Mouse (Mus musculus) yolk sac, embryonic 10.5 days (tissue): ENCODE measurements around the gene Stk4.
"Not testable (repeated sequence)": the region's sequence is repeated elsewhere in the genome, so short reads cannot be mapped to it uniquely, and the experiment has no call there.

Experiments used
- DNase-seq: peaks from one replicate; pipeline ENCODE4 v3.0.0-alpha.2; 2017; ENCODE audit warnings: low spot score

Stk4 gene

DNA sequence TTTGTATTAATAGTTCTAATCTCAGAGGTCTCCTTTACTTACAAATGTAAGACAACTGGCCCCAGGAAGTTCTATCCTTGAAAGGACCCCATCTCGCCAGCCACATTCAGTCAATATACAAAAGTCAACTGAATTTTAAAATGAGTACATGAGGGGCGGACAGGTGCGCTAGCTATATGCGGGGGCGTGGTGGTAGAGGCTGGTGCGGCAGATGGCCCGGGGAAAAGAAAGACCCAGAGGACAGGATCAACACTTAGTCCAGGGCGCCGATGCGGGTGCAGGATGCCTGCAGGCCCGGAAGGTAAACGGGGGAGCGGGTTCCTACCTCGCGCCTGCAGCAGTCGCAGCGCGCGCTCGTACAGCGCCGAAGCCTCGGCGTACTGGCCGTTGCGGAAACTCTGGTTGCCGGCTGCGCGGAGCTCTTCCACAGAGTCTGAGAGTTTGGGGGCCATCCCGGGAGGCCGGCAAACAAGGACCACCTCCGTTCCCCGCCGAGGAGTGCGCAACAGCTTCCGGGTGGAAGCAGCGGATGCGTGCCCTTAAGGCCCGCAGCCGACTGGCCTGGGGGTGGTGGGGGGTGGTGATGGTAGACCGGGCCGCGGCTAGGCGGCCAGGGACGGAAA is at the start of gene Stk4:
Gene Stk4, plus strand, starts transcription at position 181 of the 623 bp plus-strand sequence.
- DNase-seq, result no peak

DNA sequence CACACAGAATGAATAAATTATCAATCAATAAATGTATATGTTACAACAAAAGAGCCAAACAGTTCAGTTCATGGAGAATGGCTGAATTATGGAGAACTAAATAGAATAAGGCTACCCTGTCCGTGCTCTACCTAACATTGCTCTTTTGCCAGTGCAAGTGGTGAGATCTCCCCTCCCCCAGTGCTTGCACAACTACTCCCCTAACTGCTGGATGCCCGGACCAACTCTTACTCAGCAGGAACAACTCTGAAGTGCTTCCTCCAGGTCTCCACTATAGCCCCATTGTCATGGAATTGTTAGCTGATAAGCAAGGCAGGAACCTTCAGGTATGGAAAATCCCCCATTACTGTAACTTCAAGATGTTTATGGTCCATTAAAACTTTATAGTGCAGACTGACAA is 48.0 kb upstream of the Stk4 start:
- DNase-seq, result no peak

- DNase-seq, result no peak
These were observed 45.0 kb upstream of the Stk4 start, which contains the start of gene Pabpc1l for GRCm38 (mm10) chr2:164025150-164025549. Gene Pabpc1l, plus strand, starts transcription at chr2:164025450.

DNA sequence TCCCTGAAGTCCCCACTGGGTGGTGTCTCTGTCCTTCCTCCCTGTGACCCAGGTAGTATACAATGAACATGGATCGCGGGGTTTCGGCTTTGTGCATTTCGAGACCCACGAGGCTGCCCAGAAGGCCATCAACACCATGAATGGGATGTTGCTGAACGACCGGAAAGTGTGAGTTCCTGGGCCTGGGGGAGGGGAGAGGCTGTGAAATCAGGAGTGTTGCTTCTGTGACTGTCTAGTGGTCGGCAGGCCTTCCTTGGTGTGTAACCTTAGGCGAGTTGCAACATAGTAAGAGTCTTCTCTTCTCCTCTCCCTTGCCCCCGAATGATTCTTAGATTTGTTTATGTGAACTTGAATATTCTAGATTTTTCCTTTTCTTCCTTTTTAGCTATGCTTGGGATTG is 39.0 kb upstream of the Stk4 start:
- DNase-seq, result no peak

- DNase-seq, result no peak
These were observed 37.1 kb upstream of the Stk4 start for GRCm38 (mm10) chr2:164032973-164033372.

- no peak for DNase-seq
These were observed 33.6 kb upstream of the Stk4 start for GRCm38 (mm10) chr2:164036520-164037019.

GRCm38 (mm10) chr2:164038407-164039028 is 31.6 kb upstream of the Stk4 start:
- no peak for DNase-seq

GRCm38 (mm10) chr2:164040949-164041348 is 29.2 kb upstream of the Stk4 start:
- DNase-seq, result no peak

DNA sequence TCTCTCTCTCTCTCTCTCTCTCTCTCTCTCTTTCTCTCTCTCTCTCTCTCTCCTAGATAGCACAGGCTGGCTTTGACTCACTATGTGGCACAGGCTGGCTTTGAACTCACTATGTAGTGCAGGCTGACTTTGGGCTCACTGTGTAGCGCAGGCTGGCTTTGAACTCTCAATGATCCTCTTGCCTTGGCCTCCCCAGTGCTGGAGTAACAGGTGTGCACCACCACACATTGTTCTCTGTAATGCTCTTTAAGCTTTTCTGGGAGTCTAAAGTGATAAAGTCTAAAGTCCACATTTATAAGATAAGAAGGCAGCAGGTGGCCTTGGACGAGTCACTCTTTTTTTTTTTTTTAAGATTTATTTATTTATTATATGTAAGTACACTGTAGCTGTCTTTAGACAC is 28.6 kb upstream of the Stk4 start:
- DNase-seq, result no peak

DNA sequence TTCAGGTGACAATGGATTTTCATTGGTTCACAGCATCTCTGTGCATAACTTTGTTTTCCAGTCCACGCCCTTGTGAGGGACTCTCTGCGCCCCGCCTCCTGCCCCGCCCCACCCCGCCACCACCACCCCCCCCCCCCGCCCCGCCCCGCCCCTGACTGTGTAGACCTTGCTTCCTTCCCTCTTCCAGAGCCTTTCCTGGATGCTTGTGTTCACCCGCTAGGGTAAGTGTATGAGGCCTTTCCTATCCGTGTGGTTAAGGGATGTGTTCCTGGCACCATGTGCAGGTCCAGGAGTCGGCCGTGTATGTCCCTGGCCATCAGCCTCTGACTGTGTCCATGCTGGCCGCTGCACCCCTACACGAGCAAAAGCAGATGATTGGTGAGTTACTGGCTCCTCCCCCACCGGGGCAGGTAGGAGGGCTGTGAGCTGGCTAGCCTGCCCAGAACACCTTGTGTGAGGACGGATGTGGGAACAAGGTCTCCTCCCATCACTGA is 22.9 kb upstream of the Stk4 start:
- peak; percentile 53 for DNase-seq

- no peak for DNase-seq
These were observed 16.4 kb upstream of the Stk4 start for GRCm38 (mm10) chr2:164053767-164054166.

- no peak for DNase-seq
These were observed 15.5 kb upstream of the Stk4 start for GRCm38 (mm10) chr2:164054671-164055070.

DNA sequence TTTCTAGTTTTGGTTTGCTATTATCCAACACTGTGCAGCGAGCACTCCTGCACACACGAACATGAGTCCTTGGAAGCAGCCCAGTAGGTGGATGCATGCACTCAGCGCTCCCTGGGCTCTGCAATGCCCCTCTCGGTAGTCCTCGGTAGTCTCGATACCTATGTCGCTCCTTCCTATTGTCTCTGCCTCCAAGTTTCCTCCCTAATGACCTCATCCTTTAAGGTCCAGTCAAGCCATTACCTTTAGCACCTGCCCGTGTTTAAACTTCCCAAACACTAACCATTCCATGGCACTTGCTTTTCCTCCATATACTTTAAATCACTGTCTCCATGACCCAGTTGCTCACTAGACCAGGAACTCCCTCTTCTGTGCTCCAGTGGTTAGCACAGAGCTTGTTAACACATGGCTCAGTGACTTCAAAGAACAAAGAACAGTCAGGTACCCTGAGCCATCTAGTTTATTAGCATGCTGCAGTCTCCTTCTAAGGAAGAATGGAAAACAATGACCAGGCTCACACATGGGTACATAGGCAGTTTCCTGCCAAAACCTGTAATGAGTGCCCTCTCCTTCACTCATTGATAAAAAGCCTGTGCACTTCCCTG is 10.4 kb upstream of the Stk4 start:
- DNase-seq, result no peak

- peak; percentile 98 for DNase-seq
These were observed 779 bp downstream of the Stk4 start, which contains the start of gene Tomm34 for GRCm38 (mm10) chr2:164070765-164071436. Gene Tomm34, minus strand, starts transcription at chr2:164071169.

GRCm38 (mm10) chr2:164071437-164071820 is 1.3 kb downstream of the Stk4 start:
- not testable (repeated sequence) for DNase-seq

DNA sequence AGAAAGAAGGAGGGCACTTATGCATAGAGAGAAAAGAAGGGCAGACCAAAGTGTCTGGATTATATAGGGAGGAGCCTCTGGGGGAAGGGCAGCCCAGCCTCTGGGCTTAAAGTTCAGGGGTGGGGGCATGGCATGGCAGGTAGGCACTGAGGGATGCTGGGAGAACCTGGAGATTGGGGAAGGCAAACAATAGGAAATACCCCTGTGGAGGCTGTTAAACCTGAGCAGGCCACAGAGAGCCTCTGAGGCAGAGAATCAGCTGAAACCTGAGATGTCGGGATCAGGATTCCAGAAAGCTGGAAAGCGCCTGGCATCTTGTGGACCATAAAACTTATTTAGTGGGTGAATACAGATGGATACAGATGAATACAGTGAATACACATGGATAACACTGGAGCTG is 2.0 kb downstream of the Stk4 start:
- DNase-seq, result no peak

- DNase-seq, result no peak
These were observed 3.0 kb downstream of the Stk4 start for GRCm38 (mm10) chr2:164073120-164073519.

- DNase-seq, result peak; percentile 95
These were observed 3.9 kb downstream of the Stk4 start for GRCm38 (mm10) chr2:164073918-164074578.

DNA sequence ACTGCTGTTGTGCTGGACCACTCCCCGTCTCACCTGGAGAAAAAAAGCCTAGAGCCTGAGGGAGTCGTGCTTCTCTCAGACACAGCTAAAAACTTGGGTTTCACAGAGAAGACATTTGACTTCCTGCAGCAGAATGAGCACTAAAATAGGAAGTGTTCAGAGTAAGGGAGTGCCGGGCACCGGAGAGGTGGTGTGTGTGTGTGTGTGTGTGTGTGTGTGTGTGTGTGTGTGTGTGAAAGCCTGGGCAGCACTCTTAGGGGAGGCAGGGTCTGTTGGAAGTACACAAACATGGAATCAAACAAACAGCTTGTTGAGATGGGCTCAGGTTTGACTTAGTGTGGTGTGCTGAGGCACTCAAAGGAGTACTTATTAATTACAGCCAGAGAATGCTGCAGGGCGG is 5.0 kb downstream of the Stk4 start:
- no peak for DNase-seq

DNA sequence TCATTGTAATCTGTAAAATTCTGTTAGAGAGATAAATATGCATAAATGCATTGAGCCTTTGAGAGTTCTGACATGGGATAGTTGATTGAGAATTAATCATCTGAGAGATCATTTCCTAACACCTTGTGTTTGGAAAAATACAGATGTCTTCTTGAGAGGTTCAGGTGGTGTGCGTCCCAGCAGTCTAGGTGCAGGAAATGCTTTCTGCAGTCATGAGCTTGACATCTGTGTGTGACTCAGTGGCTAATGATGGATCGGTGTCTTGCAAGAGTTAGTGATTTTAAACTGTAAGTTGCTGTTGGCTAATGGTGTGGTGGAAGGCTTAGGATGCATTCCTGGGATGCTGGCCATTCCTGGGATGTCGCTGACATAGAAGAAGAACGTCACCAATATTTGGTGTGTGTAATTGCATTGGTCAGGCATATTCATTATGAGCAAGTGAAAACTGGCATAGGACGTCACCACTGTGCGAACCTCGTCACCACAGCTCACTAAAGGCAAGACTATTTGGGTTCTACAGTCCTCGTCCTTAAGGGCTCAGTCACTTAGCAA is 6.8 kb downstream of the Stk4 start:
- DNase-seq, result no peak

- DNase-seq, result no peak
These were observed 7.8 kb downstream of the Stk4 start for GRCm38 (mm10) chr2:164077875-164078274.

DNA sequence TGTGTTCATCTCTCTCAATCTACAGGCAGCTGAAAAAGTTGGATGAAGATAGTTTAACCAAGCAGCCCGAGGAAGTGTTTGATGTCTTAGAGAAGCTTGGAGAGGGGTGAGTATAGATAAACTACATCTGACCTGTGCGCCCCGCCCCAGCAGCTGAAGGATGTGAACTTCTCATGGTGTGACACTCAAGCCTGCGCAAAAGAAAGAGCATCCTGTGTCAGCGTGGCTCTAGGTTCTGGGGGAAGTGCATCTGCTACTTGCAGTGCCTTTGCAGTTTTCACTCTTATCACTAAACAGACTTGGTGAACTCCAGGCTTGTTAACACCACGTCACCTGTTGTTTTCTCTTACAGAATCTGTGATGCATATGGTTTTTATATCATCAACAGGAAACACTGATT is 9.4 kb downstream of the Stk4 start:
- no peak for DNase-seq
